Mouse (Mus musculus) liver, adult 2 months (tissue): ENCODE measurements around the gene Nbea. TPM values are rescaled to one million over a fixed set of nuclear protein-coding genes. Genes with fewer than 3 reads are reported as not detected.
A peak's percentile ranks its signal among the peaks of the same experiment; 100 is the strongest.

Experiments used
- DNase-seq: peaks from one replicate; pipeline ENCODE4 v3.0.0-alpha.2; 2011; ENCODE audit warnings: low read depth, low spot score; ENCODE audit errors: extremely low read depth
- H3K27ac ChIP-seq: fragments of 200-500 bp; replicated peaks from 2 replicates; pipeline ENCODE4 v1.5.1; 2012; ENCODE audit warnings: low read depth, mild to moderate bottlenecking, control low read depth, inconsistent platforms, low read length; ENCODE audit not compliant: insufficient read depth
- H3K27me3 ChIP-seq: fragments of 200-500 bp; 2 replicates; pipeline ENCODE4 v1.6.1; 2012; ENCODE audit warnings: mild to moderate bottlenecking, moderate library complexity, low read length, inconsistent platforms; ENCODE audit not compliant: control insufficient read depth, insufficient read depth
- H3K36me3 ChIP-seq: fragments of 200-500 bp; 2 replicates; pipeline ENCODE4 v1.6.1; 2012; ENCODE audit warnings: low read length, inconsistent platforms; ENCODE audit not compliant: control insufficient read depth, insufficient read depth
- H3K4me1 ChIP-seq: fragments of 200-500 bp; 2 replicates; pipeline ENCODE4 v1.6.1; 2011; ENCODE audit warnings: low read length; ENCODE audit not compliant: control insufficient read depth, insufficient read depth
- H3K4me3 ChIP-seq: fragments of 200-500 bp; 2 replicates; pipeline ENCODE4 v1.5.1; 2011; ENCODE audit warnings: low read depth, mild to moderate bottlenecking, control low read depth, low read length, moderate library complexity; ENCODE audit not compliant: insufficient read depth
- H3K79me2 ChIP-seq: fragments of 200-500 bp; 2 replicates; pipeline ENCODE4 v1.6.1; 2012; ENCODE audit warnings: inconsistent platforms, mild to moderate bottlenecking, low read length, moderate library complexity; ENCODE audit not compliant: control insufficient read depth, insufficient read depth
- H3K9ac ChIP-seq: fragments of 200-500 bp; 2 replicates; pipeline ENCODE4 v1.6.1; 2012; ENCODE audit warnings: low read depth, mild to moderate bottlenecking, control low read depth, inconsistent platforms, low read length
- CTCF ChIP-seq: fragments of 200-500 bp; IDR thresholded peaks from 2 replicates; pipeline ENCODE4 v1.5.1; 2011; ENCODE audit warnings: low read depth, low read length, control low read depth
- POLR2A ChIP-seq: fragments of 200-500 bp; IDR thresholded peaks from 2 replicates; pipeline ENCODE4 v1.6.1; 2011; ENCODE audit warnings: low read length, control low read depth; ENCODE audit not compliant: insufficient read depth; ENCODE audit errors: extremely low read depth
- WGBS: fragments of 180-500 bp; shearing (Covaris S2); methylation state at CpG from one replicate; pipeline ENCODE4 v1.1.7; 2018; 5-methylcytosine and 5-hydroxymethylcytosine counted together
- polyA plus RNA-seq: library from polyadenylated mRNA; depleted of rRNA; stranded (reverse); fragments of >200 nt; gene quantifications from 2 replicates; pipeline ENCODE4 v1.2.3, GENCODE M21; 2012
- total RNA-seq: library from RNA; depleted of rRNA; stranded (reverse); fragments of >200 nt; gene quantifications from 2 replicates; pipeline ENCODE4 v1.2.3, GENCODE M21; 2014

The Nbea gene
- total and polyA plus RNA-seq, 2 experiments, result 0.38 to 1.9 TPM

GRCm38 (mm10) chr3:55837188-55837587, 346.3 kb downstream of the Nbea start:
- DNase-seq, result no peak
- Histone ChIP-seq H3K4me3 (no peak overlapping the region), H3K4me1 (no peaks in the 10 kb centered on the region), H3K27ac (no peak overlapping the region), H3K9ac (no peak overlapping the region), H3K36me3 (no peaks in the 10 kb centered on the region), H3K27me3 (no peaks in the 10 kb centered on the region), H3K79me2 (no peaks in the 10 kb centered on the region)
- 87% methylated on average over 3 of the region's 3 CpGs for WGBS
- TF ChIP-seq POLR2A (no peak), CTCF (no peak)

- WGBS, result 60% methylated on average over 4 of the region's 4 CpGs
- Histone ChIP-seq H3K36me3 (no peaks in the 10 kb centered on the region), H3K27me3 (no peaks in the 10 kb centered on the region), H3K9ac (no peak overlapping the region), H3K79me2 (no peaks in the 10 kb centered on the region), H3K4me3 (no peak overlapping the region), H3K27ac (no peak overlapping the region), H3K4me1 (no peaks in the 10 kb centered on the region)
- DNase-seq, result no peak
- TF ChIP-seq POLR2A, result no peak
- no peak for TF ChIP-seq CTCF
Measured at GRCm38 (mm10) chr3:55835207-55835606, 348.3 kb downstream of the Nbea start.

GRCm38 (mm10) chr3:55830226-55830625, 353.3 kb downstream of the Nbea start:
- no peak overlapping the region for H3K9ac ChIP-seq
- H3K27me3 ChIP-seq, result no peaks in the 10 kb centered on the region
- H3K79me2 ChIP-seq, result no peaks in the 10 kb centered on the region
- WGBS, result 97% methylated on average over 5 of the region's 5 CpGs
- TF ChIP-seq CTCF (no peak), POLR2A (no peak)
- no peak overlapping the region for H3K4me3 ChIP-seq
- no peaks in the 10 kb centered on the region for H3K4me1 ChIP-seq
- H3K27ac ChIP-seq, result no peak overlapping the region
- H3K36me3 ChIP-seq, result no peaks in the 10 kb centered on the region
- no peak for DNase-seq

- H3K27ac ChIP-seq, result no peak overlapping the region
- no peak overlapping the region for H3K4me3 ChIP-seq
- peak; percentile 28 for DNase-seq
- H3K9ac ChIP-seq, result no peak overlapping the region
- no peaks in the 10 kb centered on the region for H3K36me3 ChIP-seq
- WGBS, result 66% methylated on average over 10 of the region's 10 CpGs
- no peaks in the 10 kb centered on the region for H3K27me3 ChIP-seq
- H3K79me2 ChIP-seq, result no peaks in the 10 kb centered on the region
- H3K4me1 ChIP-seq, result no peaks in the 10 kb centered on the region
- no peak for TF ChIP-seq POLR2A
- no peak for TF ChIP-seq CTCF
Measured at GRCm38 (mm10) chr3:55828481-55829256, 354.8 kb downstream of the Nbea start.

GRCm38 (mm10) chr3:55824864-55825263, 358.6 kb downstream of the Nbea start:
- H3K4me3 ChIP-seq, result no peak overlapping the region
- DNase-seq, result no peak
- no peak for TF ChIP-seq CTCF
- TF ChIP-seq POLR2A, result no peak
- no peak overlapping the region for H3K27ac ChIP-seq
- H3K79me2 ChIP-seq, result no peaks in the 10 kb centered on the region
- WGBS, result 72% methylated on average over 3 of the region's 3 CpGs
- no peaks in the 10 kb centered on the region for H3K4me1 ChIP-seq
- H3K9ac ChIP-seq, result no peak overlapping the region
- H3K27me3 ChIP-seq, result no peaks in the 10 kb centered on the region
- H3K36me3 ChIP-seq, result no peaks in the 10 kb centered on the region

GRCm38 (mm10) chr3:55819598-55819997, 363.9 kb downstream of the Nbea start:
- Histone ChIP-seq H3K36me3 (no peaks in the 10 kb centered on the region), H3K79me2 (no peaks in the 10 kb centered on the region), H3K27ac (no peak overlapping the region), H3K9ac (no peak overlapping the region), H3K4me1 (no peaks in the 10 kb centered on the region), H3K4me3 (no peak overlapping the region), H3K27me3 (no peaks in the 10 kb centered on the region)
- no peak for DNase-seq
- no peak for TF ChIP-seq CTCF
- TF ChIP-seq POLR2A, result no peak
